Mouse (Mus musculus) lung, postnatal 0 days (tissue): Measurements from ENCODE around the gene Pom121l2.

ENCODE experiments used
- CTCF ChIP-seq: IDR thresholded peaks from 2 replicates; pipeline ENCODE4 v1.5.1; 2016; ENCODE audit warnings: antibody characterized with exemption, mild to moderate bottlenecking
- EP300 ChIP-seq: IDR thresholded peaks from 2 replicates; pipeline ENCODE4 v1.6.1; 2016; ENCODE audit warnings: antibody characterized with exemption, mild to moderate bottlenecking, control low read depth

DNA sequence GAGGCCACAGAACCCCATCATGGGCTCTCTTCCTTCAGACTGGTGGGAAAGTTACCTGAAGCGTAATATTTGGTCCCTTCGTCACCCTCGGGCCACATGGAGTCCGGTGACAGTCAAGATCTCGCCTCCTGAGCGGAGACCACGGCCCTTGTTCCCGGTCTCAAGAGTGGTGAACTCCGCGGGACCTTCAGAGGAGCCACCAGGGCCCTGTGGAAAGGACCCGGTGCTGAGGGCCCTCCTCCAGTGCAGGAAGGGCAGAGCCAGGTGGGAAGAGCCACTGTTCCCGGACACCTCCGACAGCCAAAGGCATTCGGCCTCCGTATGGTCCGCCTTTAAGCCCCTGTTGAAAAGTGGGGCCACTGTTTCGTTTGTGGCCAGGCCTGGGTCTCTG, 804 bp downstream of the Pom121l2 start:
- TF ChIP-seq CTCF (no peak), EP300 (no peak)
